Mouse (Mus musculus) frontal cortex, postnatal 25 days (tissue): ENCODE measurements around the gene Gm28038.

Experiments
- DNase-seq, 2 experiments: peaks; one replicate each; pipeline ENCODE4 v3.0.0; 2022; ENCODE audit warnings: low spot score in 2 of 2

Gene Gm28038

GRCm38 (mm10) chr2:30256616-30257350 lies 24.1 kb upstream of the Gm28038 start:
- DNase-seq, result no peak

GRCm38 (mm10) chr2:30257699-30258460 lies 23.0 kb upstream of the Gm28038 start:
- no peak for DNase-seq

GRCm38 (mm10) chr2:30258600-30258999 lies 22.2 kb upstream of the Gm28038 start:
- DNase-seq, result no peak

GRCm38 (mm10) chr2:30259131-30260064 lies 21.4 kb upstream of the Gm28038 start:
- DNase-seq, result no peak

- DNase-seq, result no peak
These were observed 19.6 kb upstream of the Gm28038 start for GRCm38 (mm10) chr2:30261064-30261736.

GRCm38 (mm10) chr2:30261921-30262839 lies 18.7 kb upstream of the Gm28038 start:
- no peak for DNase-seq

GRCm38 (mm10) chr2:30262840-30263441 lies 17.9 kb upstream of the Gm28038 start:
- peak in 1 of 2 experiments; percentile 41 for DNase-seq

GRCm38 (mm10) chr2:30263811-30264210 lies 17.0 kb upstream of the Gm28038 start:
- DNase-seq, result no peak

GRCm38 (mm10) chr2:30264671-30265519 lies 15.9 kb upstream of the Gm28038 start:
- DNase-seq, result no peak

GRCm38 (mm10) chr2:30265767-30266253 lies 15.0 kb upstream of the Gm28038 start, which contains the start of gene Phyhd1:
Gene Phyhd1 (plus strand): TSS chr2:30266203.
- DNase-seq, result peak in 1 of 2 experiments; percentile 43

- DNase-seq, result no peak
These were observed 14.4 kb upstream of the Gm28038 start for GRCm38 (mm10) chr2:30266392-30266941.

GRCm38 (mm10) chr2:30267466-30267865 lies 13.4 kb upstream of the Gm28038 start:
- DNase-seq, result no peak

- DNase-seq, result no peak
These were observed 12.5 kb upstream of the Gm28038 start for GRCm38 (mm10) chr2:30268371-30268770.

GRCm38 (mm10) chr2:30269241-30269990 lies 11.4 kb upstream of the Gm28038 start:
- DNase-seq, result no peak

GRCm38 (mm10) chr2:30270134-30270533 lies 10.7 kb upstream of the Gm28038 start:
- peak in 1 of 2 experiments; percentile 49 for DNase-seq

GRCm38 (mm10) chr2:30281651-30282050 lies 808 bp downstream of the Gm28038 start:
- no peak for DNase-seq

- DNase-seq, result no peak
These were observed 2.4 kb downstream of the Gm28038 start for GRCm38 (mm10) chr2:30283193-30283592.

- no peak for DNase-seq
These were observed 4.2 kb downstream of the Gm28038 start for GRCm38 (mm10) chr2:30285004-30285403.
